ENCODE assay signal across 30 mouse cellular contexts in genomic region chr10:116078636-116079035, GRCm38 (mm10). TPM values are rescaled to one million over a fixed set of nuclear protein-coding genes. Genes with fewer than 3 reads are reported as not detected.
"Had no signal": no experiment of that assay in that cellular context is flagged by ENCODE, and none has a peak within 500 bp of the region (broad histone marks: within the 10 kb centered on the region; RNA-seq: fewer than 3 reads in every experiment).

No protein-coding gene starts in this region.

- DNase-seq: forebrain, postnatal 0 days; gastrocnemius, postnatal 14 days; gastrocnemius, postnatal 36 days; heart, adult 11 months; heart, adult 2 months; heart, postnatal 14 days; heart, postnatal 36 days; kidney, adult 11 months; kidney, adult 2 months; kidney, adult 9 months; kidney, postnatal 14 days; kidney, postnatal 36 days; layer of hippocampus, adult 9-11 months; layer of hippocampus, postnatal 36 days; left cerebral cortex, postnatal 4 days had no signal

- H3K4me2 ChIP-seq: heart, embryonic 11.5 days; heart, embryonic 13.5 days; heart, embryonic 15.5 days; hindbrain, embryonic 12.5 days; hindbrain, embryonic 14.5 days; kidney, embryonic 15.5 days; limb, embryonic 13.5 days; limb, embryonic 15.5 days had no signal

- H3K4me3 ChIP-seq: heart, adult 2 months; heart, embryonic 13.5 days; heart, embryonic 15.5 days; hindbrain, embryonic 12.5 days; kidney, embryonic 15.5 days; limb, embryonic 13.5 days; limb, embryonic 15.5 days had no signal

- ATAC-seq: forebrain, postnatal 0 days; hindbrain, postnatal 0 days; intestine, embryonic 16.5 days had no signal

- H3K36me3 ChIP-seq: heart, embryonic 13.5 days; heart, embryonic 15.5 days; hindbrain, embryonic 12.5 days; kidney, embryonic 15.5 days; limb, embryonic 13.5 days; limb, embryonic 15.5 days had no signal

- H3K27ac ChIP-seq: heart, adult 2 months; heart, embryonic 13.5 days; heart, embryonic 15.5 days; hindbrain, embryonic 12.5 days; hindbrain, embryonic 14.5 days; hindbrain, postnatal 0 days; kidney, embryonic 15.5 days; kidney, postnatal 0 days; limb, embryonic 13.5 days; limb, embryonic 15.5 days had no signal

- H3K9ac ChIP-seq: forebrain, postnatal 0 days; heart, embryonic 13.5 days; heart, embryonic 15.5 days; hindbrain, embryonic 12.5 days; hindbrain, embryonic 14.5 days; kidney, embryonic 15.5 days; limb, embryonic 13.5 days; limb, embryonic 15.5 days had no signal

- H3K27me3 ChIP-seq: heart, embryonic 13.5 days; heart, embryonic 15.5 days; hindbrain, embryonic 12.5 days; kidney, embryonic 15.5 days; limb, embryonic 13.5 days; limb, embryonic 15.5 days had no signal

- H3K4me1 ChIP-seq: heart, embryonic 13.5 days; heart, embryonic 15.5 days; kidney, embryonic 15.5 days; limb, embryonic 13.5 days; limb, embryonic 15.5 days had no signal

- H3K9me3 ChIP-seq: heart, embryonic 13.5 days; heart, embryonic 15.5 days; hindbrain, embryonic 12.5 days; kidney, embryonic 15.5 days; limb, embryonic 13.5 days; limb, embryonic 15.5 days had no signal

RNA-seq across cellular contexts. Expression of gene 4933416C03Rik, which starts 35.1 kb away (rescaled TPM):
- polyA plus RNA-seq: forebrain, postnatal 0 days; heart, adult 2 months; heart, embryonic 11.5 days; heart, embryonic 13.5 days; heart, embryonic 15.5 days; heart, postnatal 0 days; hindbrain, embryonic 12.5 days; intestine, embryonic 14.5 days; intestine, embryonic 16.5 days; kidney, adult 2 months; kidney, embryonic 15.5 days; kidney, postnatal 0 days; large intestine, adult 2 months; limb, embryonic 11.5 days; limb, embryonic 13.5 days; limb, embryonic 15.5 days had no signal
